Mouse (Mus musculus) liver, postnatal 0 days (tissue): ENCODE measurements at regions not wholly inside any gene's neighbourhood (a gene's known extent, or its start where the extent isn't known, plus 50 kb on each side); places are given as distances from the start of the nearest gene placed in this dataset.
A peak's percentile ranks its signal among the peaks of the same experiment; 100 is the strongest.

ENCODE experiments used
- CTCF ChIP-seq: sonication (generic); IDR thresholded peaks from 2 replicates; pipeline ENCODE4 v1.5.1; 2016; ENCODE audit warnings: antibody characterized with exemption, low read depth
- EP300 ChIP-seq: IDR thresholded peaks from 2 replicates; pipeline ENCODE4 v1.6.1; 2016; ENCODE audit warnings: antibody characterized with exemption, low read depth, mild to moderate bottlenecking

- TF ChIP-seq CTCF: peak; percentile 23; the same call in 1 of the 2 replicates
- no peak for TF ChIP-seq EP300
Observed at GRCm38 (mm10) chr11:64230071-64230470, 150.8 kb upstream of the Cox10 start.
